Mouse (Mus musculus) hindbrain, embryonic 12.5 days (tissue): ENCODE results near the gene Supt3. TPM values are rescaled to one million over a fixed set of nuclear protein-coding genes. Genes with fewer than 3 reads are reported as not detected.

ENCODE experiments used
- ATAC-seq: fragments of 200-750 bp; cut with Nextera tagmentation; 2 replicates; pipeline ENCODE4 v1.8.0; 2017; ENCODE audit warnings: moderate TSS enrichment; ENCODE audit not compliant: low FRiP score
- H3K27ac ChIP-seq: fragments of 300-500 bp; sonication (generic); 2 replicates; pipeline ENCODE4 v1.5.1; 2016; ENCODE audit warnings: mild to moderate bottlenecking
- H3K27me3 ChIP-seq: fragments of 300-500 bp; sonication (generic); 2 replicates; pipeline ENCODE4 v1.6.1; 2016; ENCODE audit warnings: mild to moderate bottlenecking
- H3K36me3 ChIP-seq: fragments of 300-500 bp; sonication (generic); 2 replicates; pipeline ENCODE4 v1.6.1; 2016; ENCODE audit warnings: mild to moderate bottlenecking
- H3K4me1 ChIP-seq: fragments of 300-500 bp; sonication (generic); 2 replicates; pipeline ENCODE4 v1.6.1; 2016
- H3K4me2 ChIP-seq: fragments of 300-500 bp; sonication (generic); replicated peaks from 2 replicates; pipeline ENCODE4 v1.6.1; 2016; ENCODE audit warnings: mild to moderate bottlenecking
- H3K4me3 ChIP-seq: fragments of 300-500 bp; sonication (generic); 2 replicates; pipeline ENCODE4 v1.5.1; 2016; ENCODE audit warnings: mild to moderate bottlenecking
- H3K9ac ChIP-seq: fragments of 300-500 bp; sonication (generic); 2 replicates; pipeline ENCODE4 v1.6.1; 2016; ENCODE audit warnings: mild to moderate bottlenecking, moderate library complexity
- H3K9me3 ChIP-seq: fragments of 300-500 bp; sonication (generic); replicated peaks from 2 replicates; pipeline ENCODE4 v1.6.1; 2016; ENCODE audit warnings: mild to moderate bottlenecking
- whole genome bisulfite sequencing: fragments of 180-500 bp; shearing (Covaris S2); methylation state at CpG from one replicate; pipeline ENCODE4 v1.1.7; 2016; 5-methylcytosine and 5-hydroxymethylcytosine counted together
- polyA plus RNA-seq: library from polyadenylated mRNA; unstranded; fragments of >200 nt; fragmentation: Nextera tagmentation; extraction: Ambion mirVana; gene quantifications from 2 replicates; pipeline ENCODE4 v1.2.1, GENCODE M21; 2016

The Supt3 gene
- polyA plus RNA-seq, 1 experiment from 2014 or later: 26.2 TPM

GRCm38 (mm10) chr17:45073779-45074178, 296.8 kb downstream of the Supt3 start:
- Histone ChIP-seq H3K4me3 (no peak overlapping the region), H3K9ac (no peak overlapping the region), H3K27ac (no peak overlapping the region), H3K9me3 (no peaks in the 10 kb centered on the region), H3K27me3 (no peaks in the 10 kb centered on the region), H3K4me2 (no peak overlapping the region), H3K36me3 (no peaks in the 10 kb centered on the region), H3K4me1 (peaks cover 4% of the 10 kb centered on the region; the same call in 1 of the 2 replicates)
- no peak for ATAC-seq
- 89% methylated on average over 3 of the region's 3 CpGs for WGBS

DNA sequence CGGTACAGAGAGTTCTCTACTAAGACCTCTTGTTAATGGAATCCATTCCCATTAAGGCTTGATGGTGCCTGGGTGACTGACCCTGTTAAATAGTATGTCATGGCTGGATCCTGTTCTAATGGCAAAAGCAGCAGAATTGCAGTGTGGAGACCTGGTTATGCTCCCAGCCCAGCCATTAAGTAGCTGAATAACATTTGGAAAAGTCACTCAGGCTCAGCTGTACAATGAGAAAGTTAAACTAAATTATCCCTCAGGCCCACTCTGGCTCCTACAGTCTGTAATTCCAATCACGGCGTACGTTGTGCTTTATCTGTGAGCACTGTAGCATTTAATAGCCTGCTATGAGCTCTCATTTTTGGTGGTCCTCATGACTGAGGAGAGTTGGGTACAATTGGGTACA, 300.0 kb downstream of the Supt3 start:
- H3K4me2 ChIP-seq: no peak overlapping the region
- no peaks in the 10 kb centered on the region for H3K27me3 ChIP-seq
- no peaks in the 10 kb centered on the region for H3K36me3 ChIP-seq
- no peak for ATAC-seq
- H3K9me3 ChIP-seq: no peaks in the 10 kb centered on the region
- H3K4me3 ChIP-seq: no peak overlapping the region
- WGBS: 86% methylated on average over 4 of the region's 4 CpGs
- H3K27ac ChIP-seq: no peak overlapping the region
- H3K4me1 ChIP-seq: peaks cover 7% of the 10 kb centered on the region; the same call in 1 of the 2 replicates
- no peak overlapping the region for H3K9ac ChIP-seq

GRCm38 (mm10) chr17:45077921-45078640, 301.1 kb downstream of the Supt3 start:
- no peak overlapping the region for H3K27ac ChIP-seq
- no peak overlapping the region for H3K4me3 ChIP-seq
- H3K36me3 ChIP-seq: no peaks in the 10 kb centered on the region
- H3K4me1 ChIP-seq: peaks cover 7% of the 10 kb centered on the region; the same call in 1 of the 2 replicates
- H3K9me3 ChIP-seq: no peaks in the 10 kb centered on the region
- H3K27me3 ChIP-seq: no peaks in the 10 kb centered on the region
- H3K9ac ChIP-seq: no peak overlapping the region
- H3K4me2 ChIP-seq: no peak overlapping the region
- ATAC-seq: no peak
- WGBS: 71% methylated on average over 14 of the region's 14 CpGs

DNA sequence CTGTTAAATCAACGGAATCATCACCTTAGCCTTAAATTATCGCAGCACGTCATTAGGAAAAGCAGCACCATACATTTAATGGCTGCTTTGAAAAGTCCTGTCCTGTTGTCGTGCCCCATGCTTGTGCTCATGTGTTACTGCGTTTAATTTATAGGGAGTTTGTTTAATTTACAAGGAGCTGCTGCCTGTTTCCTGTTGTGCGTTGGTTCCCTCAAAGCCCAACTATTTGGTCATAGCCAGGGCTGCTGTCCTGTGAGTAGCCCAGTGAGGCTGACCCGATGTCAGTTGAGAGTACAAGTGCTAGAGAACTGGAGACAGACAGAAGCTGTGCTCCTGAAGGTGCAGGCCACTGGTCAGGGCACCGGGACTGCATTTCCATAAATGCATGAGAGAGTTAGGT, 304.6 kb downstream of the Supt3 start:
- H3K4me3 ChIP-seq: no peak overlapping the region

GRCm38 (mm10) chr17:45081955-45082475, 305.1 kb downstream of the Supt3 start:
- Histone ChIP-seq H3K4me3 (no peak overlapping the region), H3K27me3 (no peaks in the 10 kb centered on the region), H3K27ac (no peak overlapping the region), H3K9me3 (no peaks in the 10 kb centered on the region), H3K9ac (no peak overlapping the region), H3K4me1 (peaks cover 7% of the 10 kb centered on the region; the same call in 1 of the 2 replicates), H3K4me2 (no peak overlapping the region), H3K36me3 (no peaks in the 10 kb centered on the region)
- no peak for ATAC-seq
- WGBS: 70% methylated on average over 8 of the region's 8 CpGs

More for the DNA sequence above, 304.6 kb downstream of the Supt3 start:
- H3K4me2 ChIP-seq: no peak overlapping the region
- H3K9ac ChIP-seq: no peak overlapping the region
- H3K27me3 ChIP-seq: no peaks in the 10 kb centered on the region
- ATAC-seq: no peak
- peaks cover 7% of the 10 kb centered on the region; the same call in 1 of the 2 replicates for H3K4me1 ChIP-seq
- H3K9me3 ChIP-seq: no peaks in the 10 kb centered on the region
- WGBS: 89% methylated on average over 8 of the region's 8 CpGs
- H3K36me3 ChIP-seq: no peaks in the 10 kb centered on the region
- no peak overlapping the region for H3K27ac ChIP-seq

GRCm38 (mm10) chr17:45086361-45086760, 309.4 kb downstream of the Supt3 start:
- H3K27ac ChIP-seq: no peak overlapping the region
- H3K36me3 ChIP-seq: no peaks in the 10 kb centered on the region
- no peak for ATAC-seq
- H3K4me3 ChIP-seq: no peak overlapping the region
- no peaks in the 10 kb centered on the region for H3K9me3 ChIP-seq
- H3K4me2 ChIP-seq: no peak overlapping the region
- no peaks in the 10 kb centered on the region for H3K27me3 ChIP-seq
- WGBS: 87% methylated on average over 5 of the region's 5 CpGs
- no peak overlapping the region for H3K9ac ChIP-seq
- 0 out of 2 replicates have a peak, but pooled peaks cover 3% of the 10 kb centered on the region for H3K4me1 ChIP-seq

- no peak overlapping the region for H3K9ac ChIP-seq
- 85% methylated on average over 5 of the region's 5 CpGs for WGBS
- no peaks in the 10 kb centered on the region for H3K36me3 ChIP-seq
- no peak for ATAC-seq
- no peak overlapping the region for H3K4me3 ChIP-seq
- no peak overlapping the region for H3K27ac ChIP-seq
- H3K4me2 ChIP-seq: no peak overlapping the region
- H3K4me1 ChIP-seq: no peaks in the 10 kb centered on the region
- no peaks in the 10 kb centered on the region for H3K9me3 ChIP-seq
- no peaks in the 10 kb centered on the region for H3K27me3 ChIP-seq
These were observed 310.1 kb downstream of the Supt3 start for GRCm38 (mm10) chr17:45087022-45087421.

GRCm38 (mm10) chr17:45101064-45101463, 324.1 kb downstream of the Supt3 start:
- Histone ChIP-seq H3K36me3 (no peaks in the 10 kb centered on the region), H3K9ac (no peak overlapping the region), H3K27me3 (no peaks in the 10 kb centered on the region), H3K27ac (no peak overlapping the region), H3K4me2 (no peak overlapping the region), H3K4me3 (no peak overlapping the region), H3K9me3 (no peaks in the 10 kb centered on the region), H3K4me1 (no peaks in the 10 kb centered on the region)
- WGBS: 86% methylated on average over 7 of the region's 7 CpGs
- no peak for ATAC-seq

GRCm38 (mm10) chr17:45115386-45115785, 338.4 kb downstream of the Supt3 start:
- no peak overlapping the region for H3K4me2 ChIP-seq
- WGBS: 86% methylated on average over 3 of the region's 3 CpGs
- no peak overlapping the region for H3K27ac ChIP-seq
- no peak overlapping the region for H3K9ac ChIP-seq
- no peak for ATAC-seq
- H3K4me1 ChIP-seq: peaks cover 5% of the 10 kb centered on the region
- no peaks in the 10 kb centered on the region for H3K9me3 ChIP-seq
- H3K36me3 ChIP-seq: no peaks in the 10 kb centered on the region
- H3K4me3 ChIP-seq: no peak overlapping the region
- no peaks in the 10 kb centered on the region for H3K27me3 ChIP-seq

DNA sequence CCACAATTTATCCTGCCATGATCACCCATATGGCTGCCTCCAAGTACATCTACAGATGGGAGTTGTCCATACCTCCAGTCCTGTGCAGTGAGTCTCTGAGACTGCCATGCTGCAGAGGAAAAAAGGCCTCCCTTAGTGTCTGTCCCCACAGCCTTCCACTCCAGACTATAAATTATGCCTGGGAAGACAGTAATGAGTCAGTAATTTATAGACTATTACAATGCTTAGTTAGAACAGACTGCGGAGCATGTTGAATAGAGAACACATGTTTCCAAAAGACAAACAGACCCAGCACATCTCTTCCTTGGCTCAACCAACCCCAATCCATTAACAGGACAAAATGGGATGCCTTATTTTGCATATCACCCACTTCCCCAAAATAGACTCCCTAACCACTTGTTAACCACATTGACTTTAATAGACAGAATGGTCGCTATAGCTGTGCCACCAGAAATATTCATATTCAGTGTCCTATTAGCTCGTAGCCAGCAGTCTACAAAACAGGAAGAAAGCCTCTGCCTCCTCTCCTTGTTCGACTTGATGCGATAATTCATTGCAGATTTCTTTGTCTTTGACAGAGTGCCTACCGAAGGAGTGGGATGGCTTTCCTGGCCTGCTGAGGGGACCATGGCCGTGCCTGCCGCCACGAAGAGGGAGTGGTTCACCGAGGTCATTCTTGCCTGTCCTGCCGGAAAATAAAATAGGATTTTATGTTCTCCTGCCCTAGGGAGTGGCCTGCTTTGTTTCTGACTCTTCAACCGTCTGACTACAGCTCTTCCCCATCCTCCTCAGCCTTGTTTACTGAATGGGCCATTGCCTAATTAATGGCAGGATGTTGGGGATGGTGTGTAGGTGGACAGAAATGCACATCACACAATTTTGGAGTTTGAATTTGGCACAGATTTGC, 341.9 kb downstream of the Supt3 start:
- H3K9ac ChIP-seq: no peak overlapping the region
- no peaks in the 10 kb centered on the region for H3K36me3 ChIP-seq
- no peak for ATAC-seq
- H3K9me3 ChIP-seq: no peaks in the 10 kb centered on the region
- no peaks in the 10 kb centered on the region for H3K27me3 ChIP-seq
- H3K4me3 ChIP-seq: no peak overlapping the region
- H3K4me1 ChIP-seq: peaks cover 5% of the 10 kb centered on the region
- WGBS: 42% methylated on average over 12 of the region's 12 CpGs
- H3K4me2 ChIP-seq: no peak overlapping the region
- no peak overlapping the region for H3K27ac ChIP-seq

DNA sequence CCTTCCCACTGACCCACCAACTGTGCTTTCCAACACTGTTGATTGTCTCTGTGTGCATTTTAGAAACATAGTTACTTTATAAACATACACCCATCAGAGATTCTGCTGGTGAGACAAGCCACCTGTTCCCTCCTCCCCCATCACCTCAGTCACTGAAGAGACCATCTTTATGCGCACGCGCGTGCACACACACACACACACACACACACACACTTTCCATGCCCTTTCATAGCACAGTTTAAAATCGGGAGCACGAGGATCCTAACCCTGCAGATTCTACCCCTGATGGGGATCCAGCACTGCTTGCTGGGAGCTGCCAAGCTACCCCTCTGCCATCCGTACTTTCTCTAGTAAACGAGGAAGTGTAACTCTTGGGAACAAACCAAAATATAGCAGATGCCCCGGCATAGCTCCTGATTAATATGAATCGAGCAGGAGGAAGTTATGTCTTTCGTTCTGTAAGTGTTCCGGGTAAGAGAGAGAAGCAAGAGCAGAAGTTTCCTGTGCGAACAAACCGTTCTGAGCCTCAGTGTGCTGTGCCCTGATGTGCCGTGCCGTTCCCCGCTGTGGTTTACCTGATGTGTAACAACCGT, 342.8 kb downstream of the Supt3 start:
- no peak for ATAC-seq

GRCm38 (mm10) chr17:45123856-45124255, 346.9 kb downstream of the Supt3 start:
- Histone ChIP-seq H3K27me3 (no peaks in the 10 kb centered on the region), H3K9me3 (no peaks in the 10 kb centered on the region), H3K9ac (no peak overlapping the region), H3K4me1 (peaks cover 3% of the 10 kb centered on the region), H3K36me3 (no peaks in the 10 kb centered on the region), H3K27ac (no peak overlapping the region), H3K4me2 (no peak overlapping the region), H3K4me3 (no peak overlapping the region)
- 95% methylated on average over 3 of the region's 3 CpGs for WGBS
- ATAC-seq: no peak

More for the DNA sequence above, 342.8 kb downstream of the Supt3 start:
- Histone ChIP-seq H3K9ac (no peak overlapping the region), H3K27ac (no peak overlapping the region), H3K36me3 (no peaks in the 10 kb centered on the region), H3K27me3 (no peaks in the 10 kb centered on the region), H3K4me1 (peaks cover 5% of the 10 kb centered on the region), H3K9me3 (no peaks in the 10 kb centered on the region), H3K4me2 (no peak overlapping the region), H3K4me3 (no peak overlapping the region)
- 92% methylated on average over 18 of the region's 18 CpGs for WGBS
